Mouse (Mus musculus) liver, embryonic 11.5 days (tissue): Measurements from ENCODE around the gene Acy3. TPM values are rescaled to one million over a fixed set of nuclear protein-coding genes. Genes with fewer than 3 reads are reported as not detected.
A peak's percentile ranks its signal among the peaks of the same experiment; 100 is the strongest.

Source experiments
- ATAC-seq: fragments of 200-750 bp; cut with Nextera tagmentation; replicated peaks from 2 replicates; pipeline ENCODE4 v1.8.0; 2017; ENCODE audit warnings: moderate number of reproducible peaks, mild to moderate bottlenecking, moderate TSS enrichment, moderate library complexity; ENCODE audit not compliant: low FRiP score
- DNase-seq: peaks from one replicate; pipeline ENCODE4 v3.0.0-alpha.2; 2017; ENCODE audit warnings: low spot score
- H3K27ac ChIP-seq: fragments of 300-500 bp; sonication (generic); 2 replicates; pipeline ENCODE4 v1.5.1; 2014; ENCODE audit warnings: mild to moderate bottlenecking, low read depth, low read length, control low read depth
- H3K27me3 ChIP-seq: fragments of 300-500 bp; sonication (generic); replicated peaks from 2 replicates; pipeline ENCODE4 v1.6.1; 2014; ENCODE audit warnings: low read length, mixed read lengths; ENCODE audit not compliant: control insufficient read depth, insufficient read depth
- H3K36me3 ChIP-seq: fragments of 300-500 bp; sonication (generic); 2 replicates; pipeline ENCODE4 v1.6.1; 2014; ENCODE audit warnings: mild to moderate bottlenecking, low read length, moderate library complexity, mixed read lengths; ENCODE audit not compliant: control insufficient read depth, insufficient read depth
- H3K4me1 ChIP-seq: fragments of 300-500 bp; sonication (generic); replicated peaks from 2 replicates; pipeline ENCODE4 v1.6.1; 2014; ENCODE audit warnings: low read length, mixed read lengths; ENCODE audit not compliant: control insufficient read depth, insufficient read depth
- H3K4me2 ChIP-seq: fragments of 300-500 bp; sonication (generic); 2 replicates; pipeline ENCODE4 v1.6.1; 2014; ENCODE audit warnings: mild to moderate bottlenecking, control low read depth, moderate library complexity
- H3K4me3 ChIP-seq: fragments of 300-500 bp; sonication (generic); 2 replicates; pipeline ENCODE4 v1.5.1; 2014; ENCODE audit warnings: low read depth, low read length, control low read depth
- H3K9ac ChIP-seq: fragments of 300-500 bp; sonication (generic); 2 replicates; pipeline ENCODE4 v1.6.1; 2014; ENCODE audit warnings: low read depth, low read length, control low read depth
- H3K9me3 ChIP-seq: fragments of 300-500 bp; sonication (generic); 2 replicates; pipeline ENCODE4 v1.6.1; 2016; ENCODE audit warnings: low read length, inconsistent platforms, mixed read lengths; ENCODE audit not compliant: control insufficient read depth
- WGBS: fragments of 180-500 bp; shearing (Covaris S2); extraction: QIAGEN DNeasy Blood & Tissue Kit; methylation state at CpG from one replicate; pipeline ENCODE4 v1.1.7; 2014; 5-methylcytosine and 5-hydroxymethylcytosine counted together
- polyA plus RNA-seq: library from polyadenylated mRNA; unstranded; fragments of >200 nt; fragmentation: Nextera tagmentation; extraction: Ambion mirVana; gene quantifications from 2 replicates; pipeline ENCODE4 v1.2.1, GENCODE M21; 2014

The Acy3 gene
- polyA plus RNA-seq, 1 experiment from 2014 or later, result 12.0 TPM

- Histone ChIP-seq H3K27ac (peak overlapping the region; percentile 76), H3K36me3 (peaks cover 2% of the 10 kb centered on the region; the same call in 1 of the 2 replicates), H3K27me3 (no peaks in the 10 kb centered on the region), H3K4me3 (no peak overlapping the region), H3K4me2 (no peak overlapping the region), H3K4me1 (peaks cover 31% of the 10 kb centered on the region), H3K9ac (0 out of 2 replicates have a peak overlapping the region, but pooled peaks have one; percentile 13), H3K9me3 (no peaks in the 10 kb centered on the region)
- ATAC-seq (no peak), DNase-seq (no peak)
These were observed 28.4 kb downstream of the Acy3 start for GRCm38 (mm10) chr19:4014802-4015201.

GRCm38 (mm10) chr19:4015635-4016034 lies 29.3 kb downstream of the Acy3 start:
- DNase-seq, result no peak
- Histone ChIP-seq H3K27me3 (no peaks in the 10 kb centered on the region), H3K4me3 (no peak overlapping the region), H3K9ac (peak overlapping the region; percentile 13; the same call in 1 of the 2 replicates), H3K4me1 (peaks cover 31% of the 10 kb centered on the region), H3K27ac (peak overlapping the region; percentile 76), H3K4me2 (0 out of 2 replicates have a peak overlapping the region, but pooled peaks have one; percentile 6), H3K9me3 (no peaks in the 10 kb centered on the region), H3K36me3 (no peaks in the 10 kb centered on the region)
- peak; percentile 63 for ATAC-seq
- WGBS, result 35% methylated on average over 5 of the region's 5 CpGs

GRCm38 (mm10) chr19:4017921-4018587 lies 31.7 kb downstream of the Acy3 start:
- Histone ChIP-seq H3K9me3 (no peaks in the 10 kb centered on the region), H3K9ac (no peak overlapping the region), H3K27me3 (no peaks in the 10 kb centered on the region), H3K4me2 (no peak overlapping the region), H3K4me3 (no peak overlapping the region), H3K4me1 (peaks cover 21% of the 10 kb centered on the region), H3K36me3 (no peaks in the 10 kb centered on the region), H3K27ac (no peak overlapping the region)
- no peak for ATAC-seq
- no peak for DNase-seq
- 65% methylated on average over 10 of the region's 10 CpGs for WGBS

- peak overlapping the region; percentile 25; the same call in 1 of the 2 replicates for H3K4me2 ChIP-seq
- no peak overlapping the region for H3K4me3 ChIP-seq
- H3K4me1 ChIP-seq, result peaks cover 16% of the 10 kb centered on the region
- WGBS, result 41% methylated on average over 18 of the region's 18 CpGs
- H3K27me3 ChIP-seq, result no peaks in the 10 kb centered on the region
- peak; percentile 57 for DNase-seq
- ATAC-seq, result peak; percentile 73
- H3K36me3 ChIP-seq, result no peaks in the 10 kb centered on the region
- H3K27ac ChIP-seq, result no peak overlapping the region
- 0 out of 2 replicates have a peak overlapping the region, but pooled peaks have one; percentile 16 for H3K9ac ChIP-seq
- H3K9me3 ChIP-seq, result no peaks in the 10 kb centered on the region
These were observed 32.6 kb downstream of the Acy3 start for GRCm38 (mm10) chr19:4018743-4019583.

GRCm38 (mm10) chr19:4023185-4023584 lies 36.8 kb downstream of the Acy3 start:
- Histone ChIP-seq H3K36me3 (no peaks in the 10 kb centered on the region), H3K4me3 (no peak overlapping the region), H3K4me1 (peaks cover 5% of the 10 kb centered on the region; the same call in 1 of the 2 replicates), H3K27me3 (no peaks in the 10 kb centered on the region), H3K4me2 (no peak overlapping the region), H3K9ac (no peak overlapping the region), H3K27ac (no peak overlapping the region), H3K9me3 (peaks cover 7% of the 10 kb centered on the region)
- ATAC-seq (no peak), DNase-seq (no peak)
- WGBS, result 69% methylated on average over 7 of the region's 7 CpGs

GRCm38 (mm10) chr19:4027576-4027975 lies 41.2 kb downstream of the Acy3 start:
- Histone ChIP-seq H3K27me3 (no peaks in the 10 kb centered on the region), H3K9ac (no peak overlapping the region), H3K4me3 (no peak overlapping the region), H3K4me1 (peaks cover 2% of the 10 kb centered on the region; the same call in 1 of the 2 replicates), H3K36me3 (no peaks in the 10 kb centered on the region), H3K9me3 (peaks cover 7% of the 10 kb centered on the region), H3K27ac (no peak overlapping the region), H3K4me2 (no peak overlapping the region)
- ATAC-seq (no peak), DNase-seq (no peak)

GRCm38 (mm10) chr19:4032668-4033067 lies 46.3 kb downstream of the Acy3 start:
- Histone ChIP-seq H3K36me3 (no peaks in the 10 kb centered on the region), H3K27me3 (no peaks in the 10 kb centered on the region), H3K4me3 (no peak overlapping the region), H3K9me3 (no peaks in the 10 kb centered on the region), H3K4me1 (peaks cover 13% of the 10 kb centered on the region; the same call in 1 of the 2 replicates), H3K9ac (peak overlapping the region; percentile 9; the same call in 1 of the 2 replicates), H3K4me2 (no peak overlapping the region), H3K27ac (peak overlapping the region; percentile 51; the same call in 1 of the 2 replicates)
- DNase-seq, result no peak
- 51% methylated on average over 7 of the region's 7 CpGs for WGBS
- no peak for ATAC-seq

- Histone ChIP-seq H3K4me1 (peaks cover 17% of the 10 kb centered on the region; the same call in 1 of the 2 replicates), H3K27ac (peak overlapping the region; percentile 51; the same call in 1 of the 2 replicates), H3K4me2 (no peak overlapping the region), H3K4me3 (no peak overlapping the region), H3K27me3 (no peaks in the 10 kb centered on the region), H3K9me3 (no peaks in the 10 kb centered on the region), H3K36me3 (no peaks in the 10 kb centered on the region), H3K9ac (no peak overlapping the region)
- 79% methylated on average over 3 of the region's 3 CpGs for WGBS
- ATAC-seq, result no peak
- no peak for DNase-seq
These were observed 46.9 kb downstream of the Acy3 start for GRCm38 (mm10) chr19:4033298-4033697.
